Mouse (Mus musculus): ENCODE measurements around the gene Atpaf2. TPM values are rescaled to one million over a fixed set of nuclear protein-coding genes. Genes with fewer than 3 reads are reported as not detected.
A peak's percentile ranks its signal among the peaks of the same experiment; 100 is the strongest.
"Not testable (repeated sequence)": the region's sequence is repeated elsewhere in the genome, so short reads cannot be mapped to it uniquely, and the experiment has no call there.

The Atpaf2 gene
- total RNA-seq (2021), result 10 to 100 TPM; 62.0 to 66.5 TPM
- long read RNA-seq, experiment 1, transcript Atpaf2-201 (8 exons, 1,813 nt), result major isoform, 90 of 107 reads
- long read RNA-seq, experiment 1, partial matches to known transcripts, result 2 of 107 reads
- long read RNA-seq, experiment 1, other reads (novel, unspliced or antisense), result 14 of 107 reads
- long read RNA-seq, experiment 2, transcript Atpaf2-201 (8 exons, 1,813 nt), result major isoform, 34 of 41 reads
- long read RNA-seq, experiment 2, partial matches to known transcripts, result 3 of 41 reads
- long read RNA-seq, experiment 2, other reads (novel, unspliced or antisense), result 4 of 41 reads

GRCm38 (mm10) chr11:60417717-60418472 is at the start of gene Atpaf2:
Atpaf2 (minus strand) TSS chr11:60418457.
- DNase-seq, result peak; percentile 31 to 58

GRCm38 (mm10) chr11:60465943-60466380 is 47.7 kb upstream of the Atpaf2 start:
- peak; percentile 48 to 65 for DNase-seq

- no peak for DNase-seq
Measured at GRCm38 (mm10) chr11:60457973-60458372, 39.7 kb upstream of the Atpaf2 start.

- DNase-seq, result no peak
Measured at GRCm38 (mm10) chr11:60454745-60455087, 36.5 kb upstream of the Atpaf2 start.

- DNase-seq, result peak; percentile 87 to 89
Measured at GRCm38 (mm10) chr11:60454080-60454744, 36.0 kb upstream of the Atpaf2 start, which contains the start of gene Drg2. Drg2 (plus strand) TSS chr11:60454591.

GRCm38 (mm10) chr11:60444007-60444406 is 25.8 kb upstream of the Atpaf2 start:
- no peak for DNase-seq

- no peak for DNase-seq
Measured at GRCm38 (mm10) chr11:60442896-60443295, 24.6 kb upstream of the Atpaf2 start.

- DNase-seq, result no peak
Measured at GRCm38 (mm10) chr11:60440176-60440575, 21.9 kb upstream of the Atpaf2 start.

GRCm38 (mm10) chr11:60439621-60440020 is 21.4 kb upstream of the Atpaf2 start:
- not testable (repeated sequence) for DNase-seq

- peak; percentile 48 to 55 for DNase-seq
Measured at GRCm38 (mm10) chr11:60436618-60437017, 18.4 kb upstream of the Atpaf2 start.

GRCm38 (mm10) chr11:60435133-60435532 is 16.9 kb upstream of the Atpaf2 start:
- DNase-seq, result no peak

- no peak for DNase-seq
Measured at GRCm38 (mm10) chr11:60433501-60433900, 15.2 kb upstream of the Atpaf2 start.

GRCm38 (mm10) chr11:60427628-60428027 is 9.4 kb upstream of the Atpaf2 start:
- no peak for DNase-seq

GRCm38 (mm10) chr11:60426417-60426816 is 8.2 kb upstream of the Atpaf2 start:
- DNase-seq, result no peak

- DNase-seq, result no peak
Measured at GRCm38 (mm10) chr11:60423006-60423405, 4.7 kb upstream of the Atpaf2 start.

- no peak for DNase-seq
Measured at GRCm38 (mm10) chr11:60422046-60422668, 3.9 kb upstream of the Atpaf2 start.

- peak in 1 of 2 experiments; percentile 1 for DNase-seq
Measured at GRCm38 (mm10) chr11:60418473-60418803, 181 bp upstream of the Atpaf2 start.

GRCm38 (mm10) chr11:60416963-60417716 is 1.1 kb downstream of the Atpaf2 start, which contains the start of gene Gid4:
Gid4 (plus strand) TSS chr11:60417145.
- peak; percentile 98 for DNase-seq

GRCm38 (mm10) chr11:60416590-60416962 is 1.7 kb downstream of the Atpaf2 start:
- no peak for DNase-seq

- no peak for DNase-seq
Measured at GRCm38 (mm10) chr11:60412921-60413320, 5.3 kb downstream of the Atpaf2 start.

- peak; percentile 54 to 76 for DNase-seq
Measured at GRCm38 (mm10) chr11:60412173-60412572, 6.1 kb downstream of the Atpaf2 start.

GRCm38 (mm10) chr11:60406606-60407005 is 11.7 kb downstream of the Atpaf2 start:
- peak in 1 of 2 experiments; percentile 36 for DNase-seq

Measured in adrenal gland, postnatal 36 days (tissue).